Mouse (Mus musculus): ENCODE measurements at regions not wholly inside any gene's neighbourhood (a gene's known extent, or its start where the extent isn't known, plus 50 kb on each side); places are given as distances from the start of the nearest gene placed in this dataset.

- TF ChIP-seq EP300 (IDR thresholded peaks at IDR 0.05; ENCODE audit: low read depth), result no peak
- no peak for TF ChIP-seq CTCF (IDR thresholded peaks at IDR 0.05; ENCODE audit: low read depth)
These were observed 177.1 kb upstream of the Ghr start for GRCm38 (mm10) chr15:3760396-3760795.

Data from heart, postnatal 0 days (tissue).